ENCODE assay signal across 28 mouse cellular contexts in the genomic region with DNA sequence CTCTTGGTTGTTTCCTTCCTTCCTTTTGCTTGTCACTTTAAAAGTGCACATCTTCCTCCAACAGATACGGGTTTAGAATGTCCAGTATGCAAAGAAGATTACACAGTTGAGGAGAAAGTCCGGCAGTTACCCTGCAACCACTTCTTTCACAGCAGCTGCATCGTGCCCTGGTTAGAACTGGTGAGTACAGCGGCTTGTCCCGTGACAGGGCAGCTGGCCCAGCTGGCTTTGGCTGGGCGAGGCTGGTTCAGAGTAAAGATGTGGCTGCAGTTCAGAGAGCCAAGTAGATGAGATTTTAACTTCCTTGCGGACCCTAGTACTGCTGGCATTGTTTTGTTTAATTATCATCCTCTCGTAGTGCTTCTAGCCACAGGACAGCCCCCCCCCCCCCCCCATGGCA. TPM values are rescaled to one million over a fixed set of nuclear protein-coding genes. Genes with fewer than 3 reads are reported as not detected.
DNase-seq lines count a peak whose midpoint lies in the region; ATAC-seq and TF ChIP-seq lines count a peak whose summit lies in the region.
"Had no signal": no experiment of that assay in that cellular context is flagged by ENCODE, and none has a peak within 500 bp of the region (broad histone marks: within the 10 kb centered on the region; RNA-seq: fewer than 3 reads in every experiment).

No protein-coding gene starts in this region.

- no peak for TF ChIP-seq CTCF in hindbrain, postnatal 0 days (IDR thresholded peaks at IDR 0.05; ENCODE audit: low read depth)

- peaks cover 16% of the 10 kb centered on the region for H3K36me3 ChIP-seq in hindbrain, postnatal 0 days (ENCODE audit: insufficient read depth, low read length)
- H3K36me3 ChIP-seq in hindbrain, embryonic 11.5 days (ENCODE audit: control insufficient read depth, insufficient read depth, low read length), result no peaks in the 10 kb centered on the region

- H3K27me3 ChIP-seq in hindbrain, postnatal 0 days (ENCODE audit: insufficient read depth, low read length), result no peaks in the 10 kb centered on the region
- H3K27me3 ChIP-seq in hindbrain, embryonic 11.5 days (ENCODE audit: control insufficient read depth, insufficient read depth, low read length), result no peaks in the 10 kb centered on the region
- H3K27me3 ChIP-seq: forebrain, embryonic 15.5 days; hindbrain, embryonic 15.5 days; midbrain, embryonic 12.5 days; neural tube, embryonic 13.5 days; Patski had no signal

- WGBS in hindbrain, postnatal 0 days, result 71% methylated on average over 8 of the region's 8 CpGs
- WGBS in hindbrain, embryonic 11.5 days, result 85% methylated on average over 8 of the region's 8 CpGs

- no peaks in the 10 kb centered on the region for H3K4me1 ChIP-seq in hindbrain, postnatal 0 days (ENCODE audit: insufficient read depth, low read length)
- H3K4me1 ChIP-seq in hindbrain, embryonic 11.5 days (replicated peaks; ENCODE audit: control insufficient read depth, insufficient read depth, low read length), result no peaks in the 10 kb centered on the region
- H3K4me1 ChIP-seq: forebrain, embryonic 15.5 days; heart, embryonic 10.5 days; hindbrain, embryonic 15.5 days; midbrain, embryonic 12.5 days; neural tube, embryonic 13.5 days had no signal

- H3K27ac ChIP-seq in hindbrain, postnatal 0 days, result no peak overlapping the region
- H3K27ac ChIP-seq in hindbrain, embryonic 11.5 days (ENCODE audit: low read depth, low read length), result no peak overlapping the region
- H3K27ac ChIP-seq: forebrain, embryonic 15.5 days; heart, embryonic 10.5 days; hindbrain, embryonic 15.5 days; liver, embryonic 14.5 days; midbrain, embryonic 12.5 days; neural tube, embryonic 13.5 days had no signal

- H3K9me3 ChIP-seq in hindbrain, postnatal 0 days (ENCODE audit: low read length), result no peaks in the 10 kb centered on the region
- H3K9me3 ChIP-seq in hindbrain, embryonic 11.5 days (ENCODE audit: control insufficient read depth, low read length), result no peaks in the 10 kb centered on the region
- H3K9me3 ChIP-seq: forebrain, embryonic 15.5 days; heart, embryonic 10.5 days; hindbrain, embryonic 15.5 days; midbrain, embryonic 12.5 days; neural tube, embryonic 13.5 days had no signal

- no peak for DNase-seq in hindbrain, postnatal 0 days (ENCODE audit: low spot score)
- DNase-seq in hindbrain, embryonic 11.5 days (ENCODE audit: low spot score), result no peak
- DNase-seq in ZHBTc4 (ENCODE audit: low read depth, low spot score), result peak; percentile 14
- peak; percentile 24 for DNase-seq in gastrocnemius, postnatal 10 days
- DNase-seq in kidney, postnatal 25 days, result peak; percentile 72 to 88
- DNase-seq in cerebellum, adult 9-10 months, result no peak
- DNase-seq in thymus, postnatal 25 days, result no peak
- DNase-seq: adrenal gland, postnatal 10 days; cerebellum, adult 11-12 months; cerebellum, postnatal 25 days; embryo, embryonic 11 days; heart, postnatal 14 days; thymus, postnatal 14 days had no signal

- ATAC-seq in hindbrain, postnatal 0 days, result peak; percentile 24; the same call in 1 of the 2 replicates
- no peak for ATAC-seq in hindbrain, embryonic 11.5 days (ENCODE audit: low FRiP score)
- ATAC-seq: activated CD4-positive, CD25-positive, alpha-beta regulatory T cell, adult 4 months; forebrain, embryonic 15.5 days; intestine, postnatal 0 days; Patski had no signal

- H3K4me2 ChIP-seq in hindbrain, postnatal 0 days (ENCODE audit: low read depth, low read length), result no peak overlapping the region
- no peak overlapping the region for H3K4me2 ChIP-seq in hindbrain, embryonic 11.5 days (replicated peaks; ENCODE audit: low read depth, low read length)
- H3K4me2 ChIP-seq: forebrain, embryonic 15.5 days; hindbrain, embryonic 15.5 days; midbrain, embryonic 12.5 days; neural tube, embryonic 13.5 days had no signal

- H3K9ac ChIP-seq in hindbrain, postnatal 0 days (replicated peaks; ENCODE audit: low read length), result no peak overlapping the region
- H3K9ac ChIP-seq in hindbrain, embryonic 11.5 days (ENCODE audit: low read depth, low read length), result no peak overlapping the region
- H3K9ac ChIP-seq: forebrain, embryonic 15.5 days; hindbrain, embryonic 15.5 days; liver, embryonic 14.5 days; midbrain, embryonic 12.5 days; neural tube, embryonic 13.5 days had no signal

- no peak overlapping the region for H3K4me3 ChIP-seq in hindbrain, postnatal 0 days (ENCODE audit: low read length)
- no peak overlapping the region for H3K4me3 ChIP-seq in hindbrain, embryonic 11.5 days (ENCODE audit: low read depth, low read length)
- H3K4me3 ChIP-seq: forebrain, embryonic 15.5 days; heart, embryonic 10.5 days; hindbrain, embryonic 15.5 days; midbrain, embryonic 12.5 days; neural tube, embryonic 13.5 days had no signal

RNA-seq across cellular contexts. Expression of a gene that starts 40.6 kb away (rescaled TPM):
- 0.05 TPM in 1 of 2 replicates, not detected in the other for total RNA-seq in hindbrain, postnatal 0 days (2014; rRNA removed)
- polyA plus RNA-seq in hindbrain, postnatal 0 days (2015; fragmentation: Nextera tagmentation; extraction: Ambion mirVana), result 0.24 TPM in 1 of 2 replicates, not detected in the other
- not detected in 2 replicates for polyA plus RNA-seq in hindbrain, embryonic 11.5 days (2014; fragmentation: Nextera tagmentation; extraction: Ambion mirVana)
- total RNA-seq in gastrocnemius, postnatal 10 days (2021), result not detected
- total RNA-seq: left cerebral cortex, postnatal 14 days; monocyte, adult 5-6 weeks had no signal
- polyA plus RNA-seq: embryonic facial prominence, embryonic 14.5 days; lung, embryonic 16.5 days; midbrain, embryonic 12.5 days had no signal

RNA-seq across cellular contexts. Expression of a gene that starts 40.6 kb away (rescaled TPM):
- total RNA-seq in hindbrain, postnatal 0 days (2014; rRNA removed), result not detected in 2 replicates
- 0.06 and 0.13 TPM in 2 replicates for polyA plus RNA-seq in hindbrain, postnatal 0 days (2015; fragmentation: Nextera tagmentation; extraction: Ambion mirVana)
- polyA plus RNA-seq in hindbrain, embryonic 11.5 days (2014; fragmentation: Nextera tagmentation; extraction: Ambion mirVana), result 0.18 and 0.20 TPM in 2 replicates
- total RNA-seq in gastrocnemius, postnatal 10 days (2021), result not detected
- total RNA-seq: heart, postnatal 14 days; layer of hippocampus, postnatal 36 days; left cerebral cortex, postnatal 14 days had no signal
- polyA plus RNA-seq: testis, adult 2 months had no signal

Comparison
In these comparisons a context has a peak if more than half of its experiments do, and no peak if none do; other contexts are left out.
1. DNase-seq: peak in ZHBTc4 (single experiment), gastrocnemius, postnatal 10 days (single experiment) and kidney, postnatal 25 days (2 of 2); none in hindbrain, postnatal 0 days (single experiment), hindbrain, embryonic 11.5 days (single experiment), cerebellum, adult 9-10 months (single experiment) and thymus, postnatal 25 days (single experiment).